Mouse (Mus musculus) hindbrain, embryonic 12.5 days (tissue): Measurements from ENCODE around the gene Npc1l1. TPM values are rescaled to one million over a fixed set of nuclear protein-coding genes. Genes with fewer than 3 reads are reported as not detected.

ENCODE experiments used
- ATAC-seq: fragments of 200-750 bp; cut with Nextera tagmentation; 2 replicates; pipeline ENCODE4 v1.8.0; 2017; ENCODE audit warnings: moderate TSS enrichment; ENCODE audit not compliant: low FRiP score
- H3K27ac ChIP-seq: fragments of 300-500 bp; sonication (generic); 2 replicates; pipeline ENCODE4 v1.5.1; 2016; ENCODE audit warnings: mild to moderate bottlenecking
- H3K27me3 ChIP-seq: fragments of 300-500 bp; sonication (generic); 2 replicates; pipeline ENCODE4 v1.6.1; 2016; ENCODE audit warnings: mild to moderate bottlenecking
- H3K36me3 ChIP-seq: fragments of 300-500 bp; sonication (generic); 2 replicates; pipeline ENCODE4 v1.6.1; 2016; ENCODE audit warnings: mild to moderate bottlenecking
- H3K4me1 ChIP-seq: fragments of 300-500 bp; sonication (generic); 2 replicates; pipeline ENCODE4 v1.6.1; 2016
- H3K4me2 ChIP-seq: fragments of 300-500 bp; sonication (generic); replicated peaks from 2 replicates; pipeline ENCODE4 v1.6.1; 2016; ENCODE audit warnings: mild to moderate bottlenecking
- H3K4me3 ChIP-seq: fragments of 300-500 bp; sonication (generic); 2 replicates; pipeline ENCODE4 v1.5.1; 2016; ENCODE audit warnings: mild to moderate bottlenecking
- H3K9ac ChIP-seq: fragments of 300-500 bp; sonication (generic); 2 replicates; pipeline ENCODE4 v1.6.1; 2016; ENCODE audit warnings: mild to moderate bottlenecking, moderate library complexity
- H3K9me3 ChIP-seq: fragments of 300-500 bp; sonication (generic); replicated peaks from 2 replicates; pipeline ENCODE4 v1.6.1; 2016; ENCODE audit warnings: mild to moderate bottlenecking
- WGBS: fragments of 180-500 bp; shearing (Covaris S2); methylation state at CpG from one replicate; pipeline ENCODE4 v1.1.7; 2016; 5-methylcytosine and 5-hydroxymethylcytosine counted together
- polyA plus RNA-seq: library from polyadenylated mRNA; unstranded; fragments of >200 nt; fragmentation: Nextera tagmentation; extraction: Ambion mirVana; gene quantifications from 2 replicates; pipeline ENCODE4 v1.2.1, GENCODE M21; 2016

The Npc1l1 gene
- polyA plus RNA-seq, 1 experiment from 2014 or later = not detected

GRCm38 (mm10) chr11:6200087-6200569 is 29.8 kb downstream of the Npc1l1 start, which contains the start of gene Nudcd3:
TSS of gene Nudcd3 (minus strand) at chr11:6200415.
- peak within 1 kb of the TSS; percentile 94 for H3K27ac ChIP-seq
- H3K4me1 ChIP-seq = peaks cover 26% of the 10 kb centered on the region
- peak within 1 kb of the TSS; percentile 96 for H3K9ac ChIP-seq
- peak within 1 kb of the TSS; percentile 94 for H3K4me2 ChIP-seq
- no peaks in the 10 kb centered on the region for H3K9me3 ChIP-seq
- under 1% methylated on average over 39 of the region's 39 CpGs for WGBS
- H3K36me3 ChIP-seq = no peaks in the 10 kb centered on the region
- ATAC-seq = peak; percentile 97
- H3K27me3 ChIP-seq = no peaks in the 10 kb centered on the region
- peak within 1 kb of the TSS; percentile 99 for H3K4me3 ChIP-seq

- WGBS = under 1% methylated on average over 35 of the region's 35 CpGs
- peak; percentile 82 for ATAC-seq
- peak within 1 kb of the TSS; percentile 96 for H3K9ac ChIP-seq
- peak within 1 kb of the TSS; percentile 94 for H3K27ac ChIP-seq
- H3K4me2 ChIP-seq = peak within 1 kb of the TSS; percentile 94
- peaks cover 26% of the 10 kb centered on the region for H3K4me1 ChIP-seq
- no peaks in the 10 kb centered on the region for H3K27me3 ChIP-seq
- peak within 1 kb of the TSS; percentile 99 for H3K4me3 ChIP-seq
- H3K9me3 ChIP-seq = no peaks in the 10 kb centered on the region
- H3K36me3 ChIP-seq = no peaks in the 10 kb centered on the region
Measured at GRCm38 (mm10) chr11:6199410-6200086, 30.4 kb downstream of the Npc1l1 start, which contains the start of gene A730071L15Rik. TSS of gene A730071L15Rik (plus strand) at chr11:6200029.

GRCm38 (mm10) chr11:6198449-6198848 is 31.5 kb downstream of the Npc1l1 start:
- Histone ChIP-seq H3K36me3 (no peaks in the 10 kb centered on the region), H3K27me3 (no peaks in the 10 kb centered on the region), H3K27ac (no peak overlapping the region), H3K9ac (no peak overlapping the region), H3K4me2 (peak overlapping the region; percentile 94), H3K4me3 (peak overlapping the region; percentile 99; the same call in 1 of the 2 replicates), H3K9me3 (no peaks in the 10 kb centered on the region), H3K4me1 (peaks cover 26% of the 10 kb centered on the region)
- WGBS = 92% methylated on average over 4 of the region's 4 CpGs
- ATAC-seq = no peak

GRCm38 (mm10) chr11:6196780-6197179 is 33.2 kb downstream of the Npc1l1 start:
- Histone ChIP-seq H3K27me3 (no peaks in the 10 kb centered on the region), H3K9ac (no peak overlapping the region), H3K36me3 (peaks cover 13% of the 10 kb centered on the region), H3K27ac (no peak overlapping the region), H3K9me3 (no peaks in the 10 kb centered on the region), H3K4me2 (no peak overlapping the region), H3K4me1 (peaks cover 26% of the 10 kb centered on the region), H3K4me3 (no peak overlapping the region)
- no peak for ATAC-seq
- 94% methylated on average over 8 of the region's 8 CpGs for WGBS

- no peaks in the 10 kb centered on the region for H3K27me3 ChIP-seq
- no peak overlapping the region for H3K27ac ChIP-seq
- no peaks in the 10 kb centered on the region for H3K9me3 ChIP-seq
- H3K9ac ChIP-seq = no peak overlapping the region
- WGBS = 26% methylated on average over 2 of the region's 2 CpGs
- peaks cover 19% of the 10 kb centered on the region for H3K36me3 ChIP-seq
- peak; percentile 48; the same call in 1 of the 2 replicates for ATAC-seq
- no peak overlapping the region for H3K4me2 ChIP-seq
- H3K4me3 ChIP-seq = no peak overlapping the region
- peaks cover 16% of the 10 kb centered on the region for H3K4me1 ChIP-seq
Measured at GRCm38 (mm10) chr11:6187878-6188277, 42.1 kb downstream of the Npc1l1 start.

GRCm38 (mm10) chr11:6187399-6187798 is 42.5 kb downstream of the Npc1l1 start:
- Histone ChIP-seq H3K9ac (no peak overlapping the region), H3K4me1 (peaks cover 18% of the 10 kb centered on the region)
- ATAC-seq = peak; percentile 43; the same call in 1 of the 2 replicates

GRCm38 (mm10) chr11:6184202-6184935 is 45.6 kb downstream of the Npc1l1 start:
- Histone ChIP-seq H3K9ac (0 out of 2 replicates have a peak overlapping the region, but pooled peaks have one; percentile 19), H3K27me3 (no peaks in the 10 kb centered on the region), H3K36me3 (0 out of 2 replicates have a peak, but pooled peaks cover 8% of the 10 kb centered on the region), H3K9me3 (no peaks in the 10 kb centered on the region), H3K4me2 (no peak overlapping the region), H3K27ac (no peak overlapping the region; the same call in 1 of the 2 replicates), H3K4me1 (peaks cover 23% of the 10 kb centered on the region), H3K4me3 (no peak overlapping the region)
- 78% methylated on average over 11 of the region's 11 CpGs for WGBS
- ATAC-seq = no peak

More at GRCm38 (mm10) chr11:6187399-6187798, 42.5 kb downstream of the Npc1l1 start:
- WGBS = 89% methylated on average over 3 of the region's 3 CpGs
- Histone ChIP-seq H3K36me3 (peaks cover 15% of the 10 kb centered on the region; the same call in 1 of the 2 replicates), H3K9me3 (no peaks in the 10 kb centered on the region), H3K27ac (no peak overlapping the region), H3K4me3 (no peak overlapping the region), H3K4me2 (no peak overlapping the region), H3K27me3 (no peaks in the 10 kb centered on the region)

DNA sequence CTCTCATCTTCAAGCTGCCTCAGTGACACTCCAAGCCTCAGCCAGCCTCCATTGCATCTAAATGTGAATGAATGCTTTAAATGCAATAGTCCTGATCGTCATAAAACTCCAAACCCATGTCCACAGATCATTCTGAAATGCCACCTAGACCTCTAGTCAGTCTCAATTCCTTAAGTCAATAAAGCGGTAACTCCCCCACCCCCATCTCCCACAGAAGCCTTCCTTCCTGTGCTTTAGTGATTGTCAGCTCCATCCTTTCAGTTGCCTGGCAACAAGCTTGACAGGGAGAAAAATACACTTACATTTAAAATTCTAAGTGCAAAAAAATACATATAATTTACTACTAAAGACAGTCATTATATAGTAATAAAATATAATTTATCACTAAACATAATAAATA is 46.7 kb downstream of the Npc1l1 start:
- no peak overlapping the region for H3K27ac ChIP-seq
- peaks cover 35% of the 10 kb centered on the region for H3K4me1 ChIP-seq

GRCm38 (mm10) chr11:6180811-6181399 is 49.0 kb downstream of the Npc1l1 start:
- no peak overlapping the region for H3K27ac ChIP-seq
- no peaks in the 10 kb centered on the region for H3K9me3 ChIP-seq
- H3K4me2 ChIP-seq = no peak overlapping the region
- ATAC-seq = no peak
- H3K36me3 ChIP-seq = no peaks in the 10 kb centered on the region
- 52% methylated on average over 6 of the region's 6 CpGs for WGBS
- peaks cover 37% of the 10 kb centered on the region for H3K4me1 ChIP-seq
- H3K27me3 ChIP-seq = no peaks in the 10 kb centered on the region
- no peak overlapping the region for H3K4me3 ChIP-seq
- no peak overlapping the region for H3K9ac ChIP-seq

More for the DNA sequence above, 46.7 kb downstream of the Npc1l1 start:
- no peak for ATAC-seq
- no peak overlapping the region for H3K4me3 ChIP-seq
- H3K27me3 ChIP-seq = no peaks in the 10 kb centered on the region
- H3K9me3 ChIP-seq = no peaks in the 10 kb centered on the region
- 68% methylated on average over 2 of the region's 2 CpGs for WGBS
- H3K36me3 ChIP-seq = 0 out of 2 replicates have a peak, but pooled peaks cover 3% of the 10 kb centered on the region
- no peak overlapping the region for H3K9ac ChIP-seq
- no peak overlapping the region for H3K4me2 ChIP-seq

DNA sequence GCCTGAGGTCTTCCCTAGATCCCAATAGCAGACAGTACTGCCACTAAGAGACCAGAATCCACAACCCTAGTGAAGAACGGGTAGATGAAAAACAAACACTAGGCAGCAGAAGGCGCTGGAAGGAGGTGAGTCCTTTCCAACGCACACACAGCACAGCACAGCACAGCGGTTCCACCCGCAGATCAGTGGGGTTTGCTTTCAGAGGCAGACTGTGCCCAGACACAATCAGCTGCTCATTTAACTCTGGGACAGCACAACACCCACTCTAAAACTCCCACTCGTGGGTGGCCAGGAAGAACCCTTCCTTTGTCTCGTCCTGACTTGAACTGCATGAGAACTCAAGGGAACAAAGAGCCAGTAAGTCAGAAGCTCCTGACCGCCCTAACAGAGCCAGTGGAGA is 50.7 kb downstream of the Npc1l1 start:
- H3K4me2 ChIP-seq = no peak overlapping the region
- no peaks in the 10 kb centered on the region for H3K9me3 ChIP-seq
- no peaks in the 10 kb centered on the region for H3K27me3 ChIP-seq
- no peak for ATAC-seq
- 11% methylated on average over 8 of the region's 8 CpGs for WGBS
- H3K36me3 ChIP-seq = no peaks in the 10 kb centered on the region
- peaks cover 32% of the 10 kb centered on the region for H3K4me1 ChIP-seq
- no peak overlapping the region for H3K9ac ChIP-seq
- H3K4me3 ChIP-seq = no peak overlapping the region
- H3K27ac ChIP-seq = peak overlapping the region; percentile 49; the same call in 1 of the 2 replicates

GRCm38 (mm10) chr11:6178673-6179166 is 51.2 kb downstream of the Npc1l1 start:
- Histone ChIP-seq H3K4me2 (no peak overlapping the region), H3K27me3 (no peaks in the 10 kb centered on the region), H3K36me3 (no peaks in the 10 kb centered on the region), H3K9ac (no peak overlapping the region), H3K4me3 (no peak overlapping the region), H3K9me3 (no peaks in the 10 kb centered on the region), H3K27ac (peak overlapping the region; percentile 49; the same call in 1 of the 2 replicates), H3K4me1 (peaks cover 29% of the 10 kb centered on the region)
- ATAC-seq = no peak
- WGBS = 6% methylated on average over 2 of the region's 2 CpGs
